Mouse (Mus musculus) liver, adult 2 months (tissue): ENCODE data around the gene Layn.

Experiments
- CTCF ChIP-seq: fragments of 200-500 bp; IDR thresholded peaks from 2 replicates; pipeline ENCODE4 v1.5.1; 2011; ENCODE audit warnings: low read depth, low read length, control low read depth
- POLR2A ChIP-seq: fragments of 200-500 bp; IDR thresholded peaks from 2 replicates; pipeline ENCODE4 v1.6.1; 2011; ENCODE audit warnings: low read length, control low read depth; ENCODE audit not compliant: insufficient read depth; ENCODE audit errors: extremely low read depth

- TF ChIP-seq POLR2A (no peak), CTCF (no peak)
Measured at GRCm38 (mm10) chr9:51031603-51032002, 45.3 kb downstream of the Layn start.
